Mouse (Mus musculus) cerebellum, adult 2 months (tissue): ENCODE measurements around the gene Slc45a2.

Experiments used
- CTCF ChIP-seq: fragments of 200-500 bp; IDR thresholded peaks from 2 replicates; pipeline ENCODE4 v1.5.1; 2011; ENCODE audit warnings: low read depth, mild to moderate bottlenecking, control low read depth, low read length, moderate library complexity, borderline replicate concordance; ENCODE audit not compliant: insufficient read depth
- POLR2A ChIP-seq: fragments of 200-500 bp; IDR thresholded peaks from 2 replicates; pipeline ENCODE4 v1.6.1; 2011; ENCODE audit warnings: low read length, control low read depth, borderline replicate concordance; ENCODE audit not compliant: insufficient read depth

- TF ChIP-seq POLR2A (no peak), CTCF (no peak)
Observed at GRCm38 (mm10) chr15:10952760-10953305, 47.7 kb upstream of the Slc45a2 start.
